Mouse (Mus musculus): Measurements from ENCODE around the gene Obp2a.

GRCm38 (mm10) chr2:25657652-25658051 is 42.2 kb upstream of the Obp2a start, which contains the start of gene Lcn5:
- TF ChIP-seq CTCF (IDR thresholded peaks at IDR 0.05; ENCODE audit: control insufficient read depth, insufficient read depth, insufficient replicate concordance, low read depth, low read length) (no peak), POLR2A (IDR thresholded peaks at IDR 0.05; ENCODE audit: control insufficient read depth, low read depth, low read length) (no peak)

All from testis, adult 2 months (tissue).